Mouse (Mus musculus): ENCODE data around the gene Myom1.

DNA sequence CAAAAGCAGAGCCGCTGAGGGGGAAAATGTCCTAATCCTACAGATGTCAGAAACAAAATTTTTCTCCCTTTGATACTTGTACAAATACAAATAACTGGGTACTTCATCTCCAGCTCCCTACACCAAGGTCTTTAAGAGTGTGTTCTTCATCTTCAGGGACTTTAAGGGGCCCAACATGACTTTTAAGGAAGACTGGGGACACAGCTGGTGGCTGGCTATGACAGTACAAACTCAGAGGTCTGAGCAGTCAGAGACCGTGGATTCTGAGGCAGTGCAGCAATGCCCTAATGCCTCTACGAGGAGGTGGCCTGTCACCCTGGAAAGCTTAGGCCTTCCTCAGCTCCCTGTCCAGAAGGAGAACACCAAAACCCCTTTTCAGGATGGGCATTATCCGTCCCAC lies 679 bp downstream of the Myom1 start:
- TF ChIP-seq CTCF (IDR thresholded peaks at IDR 0.05; ENCODE audit: control insufficient read depth, insufficient read depth, low read length): no peak
- TF ChIP-seq POLR2A (IDR thresholded peaks at IDR 0.05; ENCODE audit: borderline replicate concordance, control insufficient read depth, low read depth, low read length): no peak
